Mouse (Mus musculus) liver, postnatal 0 days (tissue): Measurements from ENCODE around the gene Pgc.

Source experiments
- CTCF ChIP-seq: sonication (generic); IDR thresholded peaks from 2 replicates; pipeline ENCODE4 v1.5.1; 2016; ENCODE audit warnings: antibody characterized with exemption, low read depth
- EP300 ChIP-seq: IDR thresholded peaks from 2 replicates; pipeline ENCODE4 v1.6.1; 2016; ENCODE audit warnings: antibody characterized with exemption, low read depth, mild to moderate bottlenecking

GRCm38 (mm10) chr17:47769389-47770299 lies 43.0 kb downstream of the Pgc start:
- TF ChIP-seq CTCF (no peak), EP300 (no peak)
